Mouse (Mus musculus) bone marrow macrophage, adult 2 months (primary cell): ENCODE data around the gene Atg9a. TPM values are rescaled to one million over a fixed set of nuclear protein-coding genes. Genes with fewer than 3 reads are reported as not detected.

Experiments used
- H3K27ac ChIP-seq: 2 replicates; pipeline ENCODE4 v1.5.1; 2012; ENCODE audit warnings: low read depth, low read length; ENCODE audit not compliant: insufficient read depth
- H3K4me1 ChIP-seq: 2 replicates; pipeline ENCODE4 v1.6.1; 2012; ENCODE audit warnings: low read length; ENCODE audit not compliant: control insufficient read depth, insufficient read depth
- H3K4me3 ChIP-seq: 2 replicates; pipeline ENCODE4 v1.5.1; 2012; ENCODE audit warnings: mild to moderate bottlenecking, low read length, moderate library complexity; ENCODE audit not compliant: insufficient read depth
- CTCF ChIP-seq: IDR thresholded peaks from 2 replicates; pipeline ENCODE4 v1.5.1; 2012; ENCODE audit warnings: low read depth, mild to moderate bottlenecking, low read length, moderate library complexity
- POLR2A ChIP-seq: IDR thresholded peaks from 2 replicates; pipeline ENCODE4 v1.6.1; 2012; ENCODE audit warnings: mild to moderate bottlenecking, low read depth, low read length, borderline replicate concordance
- polyA plus RNA-seq: library from polyadenylated mRNA; stranded (reverse); fragments of >200 nt; gene quantifications from 2 replicates; pipeline ENCODE4 v1.2.4, GENCODE M21; 2012; ENCODE audit not compliant: missing spikeins, insufficient read depth, insufficient read length

The Atg9a gene
- polyA plus RNA-seq, 1 experiment: 33.5 TPM

- Histone ChIP-seq H3K27ac (no peak overlapping the region), H3K4me1 (peaks cover 5% of the 10 kb centered on the region; the same call in 1 of the 2 replicates), H3K4me3 (no peak overlapping the region)
- TF ChIP-seq CTCF: no peak
- no peak for TF ChIP-seq POLR2A
Measured at GRCm38 (mm10) chr1:75227653-75228052, 35.7 kb upstream of the Atg9a start.

- H3K27ac ChIP-seq: no peak overlapping the region
- H3K4me1 ChIP-seq: peaks cover 12% of the 10 kb centered on the region
- no peak for TF ChIP-seq CTCF
- TF ChIP-seq POLR2A: no peak
- H3K4me3 ChIP-seq: no peak overlapping the region
Measured at GRCm38 (mm10) chr1:75226138-75226537, 34.1 kb upstream of the Atg9a start.

- TF ChIP-seq CTCF (no peak), POLR2A (no peak)
- H3K4me3 ChIP-seq: no peak overlapping the region
- peaks cover 8% of the 10 kb centered on the region for H3K4me1 ChIP-seq
- H3K27ac ChIP-seq: no peak overlapping the region
Measured at GRCm38 (mm10) chr1:75225473-75225872, 33.5 kb upstream of the Atg9a start.

- no peak overlapping the region for H3K27ac ChIP-seq
- H3K4me1 ChIP-seq: peaks cover 7% of the 10 kb centered on the region
- no peak overlapping the region for H3K4me3 ChIP-seq
- TF ChIP-seq POLR2A (no peak), CTCF (no peak)
Measured at GRCm38 (mm10) chr1:75223532-75223931, 31.5 kb upstream of the Atg9a start.

- Histone ChIP-seq H3K4me1 (peaks cover 10% of the 10 kb centered on the region), H3K27ac (no peak overlapping the region), H3K4me3 (no peak overlapping the region)
- TF ChIP-seq CTCF (no peak), POLR2A (no peak)
Measured at GRCm38 (mm10) chr1:75222926-75223325, 30.9 kb upstream of the Atg9a start.

GRCm38 (mm10) chr1:75221538-75221937 lies 29.5 kb upstream of the Atg9a start:
- TF ChIP-seq CTCF: no peak
- no peak for TF ChIP-seq POLR2A
- no peak overlapping the region for H3K4me3 ChIP-seq
- no peak overlapping the region for H3K27ac ChIP-seq
- H3K4me1 ChIP-seq: peaks cover 12% of the 10 kb centered on the region

- Histone ChIP-seq H3K4me1 (peaks cover 23% of the 10 kb centered on the region), H3K27ac (peak within 1 kb of the TSS; percentile 10), H3K4me3 (peak within 1 kb of the TSS; percentile 95)
- TF ChIP-seq CTCF: no peak
- TF ChIP-seq POLR2A: no peak
Measured at GRCm38 (mm10) chr1:75219531-75219930, 27.5 kb upstream of the Atg9a start, which contains the start of gene Tuba4a. Gene Tuba4a, minus strand, starts transcription at chr1:75219865.

GRCm38 (mm10) chr1:75219078-75219477 lies 27.1 kb upstream of the Atg9a start:
- H3K4me1 ChIP-seq: peaks cover 27% of the 10 kb centered on the region
- peak overlapping the region; percentile 95 for H3K4me3 ChIP-seq
- TF ChIP-seq CTCF (no peak), POLR2A (peak; percentile 87; the same call in 1 of the 2 replicates)
- H3K27ac ChIP-seq: peak overlapping the region; percentile 10

- peak overlapping the region; percentile 10 for H3K27ac ChIP-seq
- TF ChIP-seq CTCF (no peak), POLR2A (no peak)
- peaks cover 33% of the 10 kb centered on the region for H3K4me1 ChIP-seq
- peak overlapping the region; percentile 95 for H3K4me3 ChIP-seq
Measured at GRCm38 (mm10) chr1:75218227-75219001, 26.4 kb upstream of the Atg9a start.

GRCm38 (mm10) chr1:75217893-75218226 lies 25.9 kb upstream of the Atg9a start:
- TF ChIP-seq POLR2A: no peak
- TF ChIP-seq CTCF: no peak
- H3K27ac ChIP-seq: no peak overlapping the region
- H3K4me1 ChIP-seq: peaks cover 38% of the 10 kb centered on the region
- H3K4me3 ChIP-seq: peak overlapping the region; percentile 95
